Mouse (Mus musculus) heart, embryonic 11.5 days (tissue): Measurements from ENCODE around the gene Smarca2. TPM values are rescaled to one million over a fixed set of nuclear protein-coding genes. Genes with fewer than 3 reads are reported as not detected.
A peak's percentile ranks its signal among the peaks of the same experiment; 100 is the strongest.

Source experiments
- ATAC-seq: fragments of 200-750 bp; cut with Nextera tagmentation; replicated peaks from 2 replicates; pipeline ENCODE4 v1.8.0; 2017; ENCODE audit warnings: moderate library complexity; ENCODE audit not compliant: insufficient number of reproducible peaks, low FRiP score, low TSS enrichment
- H3K27ac ChIP-seq: fragments of 300-500 bp; sonication (generic); 2 replicates; pipeline ENCODE4 v1.5.1; 2014; ENCODE audit warnings: mild to moderate bottlenecking, low read depth, low read length
- H3K27me3 ChIP-seq: fragments of 300-500 bp; sonication (generic); 2 replicates; pipeline ENCODE4 v1.6.1; 2014; ENCODE audit warnings: mild to moderate bottlenecking, low read length, mixed read lengths; ENCODE audit not compliant: control insufficient read depth, insufficient read depth
- H3K36me3 ChIP-seq: fragments of 300-500 bp; sonication (generic); 2 replicates; pipeline ENCODE4 v1.6.1; 2014; ENCODE audit warnings: mild to moderate bottlenecking, low read length, moderate library complexity, mixed read lengths; ENCODE audit not compliant: control insufficient read depth, insufficient read depth
- H3K4me1 ChIP-seq: fragments of 300-500 bp; sonication (generic); 2 replicates; pipeline ENCODE4 v1.6.1; 2014; ENCODE audit warnings: low read length; ENCODE audit not compliant: control insufficient read depth, insufficient read depth
- H3K4me2 ChIP-seq: fragments of 300-500 bp; sonication (generic); 2 replicates; pipeline ENCODE4 v1.6.1; 2014; ENCODE audit warnings: mild to moderate bottlenecking, moderate library complexity
- H3K4me3 ChIP-seq: fragments of 300-500 bp; sonication (generic); 2 replicates; pipeline ENCODE4 v1.5.1; 2014; ENCODE audit warnings: low read depth, low read length
- H3K9ac ChIP-seq: fragments of 300-500 bp; sonication (generic); 2 replicates; pipeline ENCODE4 v1.6.1; 2014; ENCODE audit warnings: mild to moderate bottlenecking, low read depth, low read length, moderate library complexity
- H3K9me3 ChIP-seq: fragments of 300-500 bp; sonication (generic); replicated peaks from 2 replicates; pipeline ENCODE4 v1.6.1; 2016; ENCODE audit warnings: low read length; ENCODE audit not compliant: control insufficient read depth
- WGBS: fragments of 180-500 bp; shearing (Covaris S2); extraction: QIAGEN DNeasy Blood & Tissue Kit; methylation state at CpG from one replicate; pipeline ENCODE4 v1.1.7; 2014; ENCODE audit not compliant: insufficient replicate concordance; 5-methylcytosine and 5-hydroxymethylcytosine counted together
- polyA plus RNA-seq: library from polyadenylated mRNA; unstranded; fragments of >200 nt; fragmentation: Nextera tagmentation; extraction: Ambion mirVana; gene quantifications from 2 replicates; pipeline ENCODE4 v1.2.1, GENCODE M21; 2014

Smarca2 gene
- polyA plus RNA-seq, 1 experiment from 2014 or later: 26.6 TPM

DNA sequence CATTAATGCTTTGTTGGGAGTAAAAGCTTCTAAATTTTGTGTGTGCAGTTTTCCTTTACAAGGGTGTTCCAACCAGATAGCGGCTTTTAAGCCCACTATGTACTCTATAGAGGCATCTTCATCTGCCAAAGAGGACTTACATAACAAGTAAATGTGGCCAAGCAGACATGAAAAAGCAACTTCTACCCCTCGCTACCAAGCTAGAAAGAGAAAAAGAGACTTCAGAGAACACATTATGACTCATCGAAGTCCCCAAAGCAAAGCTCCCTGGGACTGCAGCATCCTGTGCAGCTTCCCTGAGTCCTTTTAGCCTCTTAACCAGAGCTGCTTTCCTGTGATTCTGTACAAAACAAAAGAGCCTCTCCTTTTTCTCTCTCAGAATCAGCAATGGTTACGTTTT, 3.4 kb upstream of the Smarca2 start:
- ATAC-seq: no peak
- WGBS: 59% methylated on average over 4 of the region's 4 CpGs
- Histone ChIP-seq H3K4me3 (no peak overlapping the region), H3K4me2 (no peak overlapping the region), H3K4me1 (no peaks in the 10 kb centered on the region), H3K27me3 (no peaks in the 10 kb centered on the region), H3K9me3 (no peaks in the 10 kb centered on the region), H3K9ac (no peak overlapping the region), H3K27ac (no peak overlapping the region), H3K36me3 (no peaks in the 10 kb centered on the region)

DNA sequence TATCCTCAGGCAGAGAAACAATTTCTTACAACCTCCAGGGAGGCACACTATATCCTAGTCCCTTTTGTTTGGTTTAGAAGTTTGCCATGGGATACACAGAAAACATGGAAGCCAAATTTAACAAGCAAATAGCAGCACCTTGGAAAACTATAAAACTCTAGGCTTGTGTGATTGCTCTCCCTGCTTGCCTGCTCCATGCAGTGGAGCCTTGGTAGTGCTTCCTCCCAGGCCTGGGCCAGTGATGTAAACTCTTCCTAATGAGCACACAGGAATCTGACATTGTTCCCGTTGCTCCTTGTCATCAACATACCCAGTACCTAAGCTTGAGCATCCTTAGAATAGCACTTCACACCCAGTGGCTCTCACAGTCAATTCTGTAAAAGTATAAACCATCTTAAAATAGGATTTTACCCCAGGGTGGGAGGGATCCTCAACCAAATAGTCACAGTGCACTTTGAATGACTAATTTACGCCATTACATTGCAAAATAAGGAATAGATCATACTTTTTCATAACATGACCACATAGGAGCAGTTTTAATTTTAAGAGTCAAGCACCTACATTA, 1.5 kb upstream of the Smarca2 start:
- H3K27ac ChIP-seq: no peak overlapping the region
- no peak for ATAC-seq

DNA sequence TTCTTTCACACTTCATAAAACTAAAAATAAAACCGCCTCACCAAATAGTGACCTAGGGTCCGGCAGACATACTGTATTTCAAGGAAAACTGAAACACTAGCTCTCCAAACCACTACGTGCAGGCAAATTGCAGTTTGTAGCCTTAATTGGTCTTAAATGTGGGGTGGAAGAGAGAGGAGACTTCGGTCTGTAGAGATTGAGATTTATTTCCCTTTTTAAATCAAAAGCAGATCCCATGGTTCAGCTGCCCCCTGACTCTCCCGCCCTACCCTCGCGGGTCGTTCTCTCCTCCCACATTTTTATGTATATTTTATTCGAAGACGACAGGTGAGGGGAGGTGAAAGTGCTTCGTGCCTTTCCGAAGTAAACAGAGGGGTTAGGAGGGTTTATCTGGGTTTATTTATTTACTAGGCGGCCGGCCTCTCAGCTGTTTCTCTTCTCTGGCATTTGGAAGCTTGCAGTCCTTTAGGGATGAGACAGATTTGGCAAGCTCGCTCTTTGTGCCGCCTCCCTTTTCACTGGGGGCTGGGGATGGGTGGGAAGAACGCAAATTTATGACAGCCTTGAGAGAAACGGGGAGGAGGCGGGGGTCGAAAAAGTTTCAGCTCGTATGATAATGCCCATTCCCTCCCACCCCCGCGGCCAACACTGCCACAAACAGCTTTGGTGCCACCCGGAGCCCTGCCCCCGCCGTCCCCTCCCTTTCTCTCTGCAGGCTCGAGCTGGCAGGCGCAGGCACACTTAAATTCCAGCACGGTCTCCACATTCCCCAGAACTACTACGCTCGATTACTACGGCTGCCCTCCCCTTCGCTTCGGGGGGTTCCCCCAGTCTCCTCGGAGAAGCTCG, 720 bp upstream of the Smarca2 start:
- Histone ChIP-seq H3K4me1 (no peaks in the 10 kb centered on the region; the same call in 1 of the 2 replicates), H3K9me3 (no peaks in the 10 kb centered on the region), H3K4me3 (peak overlapping the region; percentile 76), H3K36me3 (no peaks in the 10 kb centered on the region), H3K4me2 (peak overlapping the region; percentile 99), H3K27ac (peak overlapping the region; percentile 94), H3K9ac (peak overlapping the region; percentile 74), H3K27me3 (no peaks in the 10 kb centered on the region)
- ATAC-seq: peak; percentile 55
- 2% methylated on average over 36 of the region's 36 CpGs for WGBS

More for the DNA sequence above, 1.5 kb upstream of the Smarca2 start:
- Histone ChIP-seq H3K9ac (no peak overlapping the region), H3K27me3 (no peaks in the 10 kb centered on the region), H3K4me1 (no peaks in the 10 kb centered on the region; the same call in 1 of the 2 replicates), H3K4me2 (peak overlapping the region; percentile 99), H3K4me3 (no peak overlapping the region), H3K9me3 (no peaks in the 10 kb centered on the region), H3K36me3 (no peaks in the 10 kb centered on the region)
- 53% methylated on average over 2 of the region's 2 CpGs for WGBS

DNA sequence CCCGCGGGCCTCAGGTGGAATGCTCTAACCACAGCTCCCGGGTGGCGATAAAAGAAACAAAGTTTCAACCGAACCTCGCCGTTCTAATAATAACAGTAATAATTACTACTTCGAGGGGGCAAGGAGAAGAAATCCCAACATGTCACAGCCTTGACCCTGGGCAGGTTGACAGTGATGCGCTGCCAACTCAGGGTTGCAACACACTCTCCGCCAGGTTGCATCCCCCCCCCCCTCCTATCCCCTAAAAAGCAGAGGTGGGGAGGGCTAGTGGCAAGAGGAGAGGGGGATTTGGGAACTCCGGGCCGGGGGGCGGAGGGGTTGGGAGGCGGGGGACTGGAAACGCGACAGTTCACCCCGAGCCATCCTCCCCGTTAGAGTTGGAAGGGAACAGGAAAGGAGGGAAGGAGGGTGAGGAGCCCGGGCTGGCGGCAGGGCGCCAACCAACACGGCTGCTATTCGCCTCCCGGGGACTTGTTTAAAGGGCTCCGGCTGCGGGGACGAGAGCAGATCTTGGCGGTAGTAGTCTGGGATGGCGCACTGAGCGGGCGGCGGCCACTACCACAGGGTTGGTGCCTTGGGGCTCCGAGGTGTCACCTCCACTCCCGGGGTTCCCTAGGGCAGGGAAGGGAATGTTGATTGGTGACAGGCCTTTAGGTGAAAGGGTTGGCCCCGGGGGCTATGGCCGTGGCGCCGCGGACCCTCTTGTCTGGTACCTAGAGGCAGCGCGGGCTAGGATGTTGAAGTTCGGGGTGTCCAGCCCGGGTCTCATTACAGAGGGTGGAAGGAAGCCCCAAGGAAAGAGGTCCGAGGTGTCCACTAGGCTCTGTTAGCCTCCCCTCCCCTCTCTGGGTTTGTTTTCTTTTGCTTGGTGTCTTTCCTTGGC, 829 bp downstream of the Smarca2 start:
- Histone ChIP-seq H3K36me3 (no peaks in the 10 kb centered on the region), H3K9ac (peak overlapping the region; percentile 72), H3K27ac (peak overlapping the region; percentile 10; the same call in 1 of the 2 replicates), H3K4me1 (no peaks in the 10 kb centered on the region; the same call in 1 of the 2 replicates), H3K4me3 (peak overlapping the region; percentile 76), H3K27me3 (no peaks in the 10 kb centered on the region), H3K4me2 (peak overlapping the region; percentile 99), H3K9me3 (no peaks in the 10 kb centered on the region)
- ATAC-seq: no peak; the same call in 1 of the 2 replicates
- under 1% methylated on average over 44 of the region's 44 CpGs for WGBS

DNA sequence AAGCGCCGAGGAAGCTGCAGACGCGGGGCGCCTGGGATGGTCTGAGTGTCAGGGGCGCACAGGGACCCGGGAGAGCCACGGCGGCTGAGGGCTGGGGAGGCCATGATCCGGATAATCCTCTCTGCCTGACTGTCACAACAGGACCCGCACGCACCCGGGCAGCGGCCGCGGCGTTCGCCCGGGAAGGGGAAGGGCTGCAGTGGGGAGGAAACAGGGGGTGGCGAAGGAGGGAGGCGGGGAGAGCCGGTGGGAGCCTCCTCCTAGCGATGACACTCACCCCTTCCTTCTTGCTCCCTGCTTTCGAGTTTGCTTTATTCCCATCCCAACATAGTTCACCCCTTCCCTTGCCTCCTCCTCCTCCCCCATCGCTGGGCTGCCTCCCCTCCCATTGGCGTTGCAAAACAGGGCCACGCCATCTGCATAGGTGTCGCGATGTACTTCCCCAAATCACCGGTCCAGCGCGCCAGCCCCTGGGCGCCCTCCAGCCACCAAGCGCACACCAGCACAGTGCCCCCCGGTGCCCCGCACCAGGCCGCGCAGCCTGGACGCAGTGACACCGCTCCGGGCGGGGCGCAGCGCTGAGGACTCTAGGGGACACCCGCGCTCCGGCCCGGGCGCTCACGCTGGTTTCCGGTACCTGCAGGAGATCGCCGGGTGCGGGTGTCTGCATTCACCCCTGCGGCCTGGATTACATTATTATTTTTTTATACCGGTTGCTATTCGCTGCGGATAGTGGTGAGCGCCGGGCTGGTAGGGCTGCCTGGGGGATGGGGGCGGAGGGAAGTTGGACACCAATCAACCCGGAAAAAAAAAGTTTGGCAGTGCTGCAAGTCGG, 1.7 kb downstream of the Smarca2 start:
- H3K4me1 ChIP-seq: no peaks in the 10 kb centered on the region; the same call in 1 of the 2 replicates
- ATAC-seq: peak; percentile 51
- peak overlapping the region; percentile 76 for H3K4me3 ChIP-seq
- peak overlapping the region; percentile 99 for H3K4me2 ChIP-seq
- peak overlapping the region; percentile 72 for H3K9ac ChIP-seq
- H3K36me3 ChIP-seq: no peaks in the 10 kb centered on the region
- H3K27me3 ChIP-seq: no peaks in the 10 kb centered on the region
- WGBS: under 1% methylated on average over 52 of the region's 63 CpGs
- H3K27ac ChIP-seq: no peak overlapping the region
- H3K9me3 ChIP-seq: no peaks in the 10 kb centered on the region

DNA sequence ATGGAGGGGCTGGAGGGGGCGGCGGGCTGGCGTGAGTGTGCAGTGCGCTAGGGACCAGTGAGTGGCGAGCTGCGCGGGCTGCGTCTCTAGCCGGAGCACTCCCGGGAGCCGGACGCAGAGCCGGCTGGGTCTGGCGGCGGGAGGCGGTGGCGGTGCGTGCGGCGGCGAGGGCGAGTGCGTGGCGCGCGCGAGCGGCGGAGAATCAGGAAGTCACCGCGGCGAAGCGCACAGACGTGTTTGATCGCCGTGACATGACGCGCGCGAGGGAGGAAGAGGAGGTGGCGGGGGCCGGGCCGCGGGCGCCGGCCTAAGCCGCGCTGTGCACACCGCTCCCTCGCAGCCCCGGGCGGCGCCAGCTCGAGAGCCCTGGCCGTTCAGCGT, 2.3 kb downstream of the Smarca2 start:
- Histone ChIP-seq H3K27me3 (no peaks in the 10 kb centered on the region), H3K9ac (peak overlapping the region; percentile 72), H3K4me1 (no peaks in the 10 kb centered on the region; the same call in 1 of the 2 replicates), H3K27ac (no peak overlapping the region), H3K4me3 (peak overlapping the region; percentile 76), H3K4me2 (peak overlapping the region; percentile 99), H3K9me3 (no peaks in the 10 kb centered on the region), H3K36me3 (no peaks in the 10 kb centered on the region)
- peak; percentile 11; the same call in 1 of the 2 replicates for ATAC-seq
- WGBS: 0% methylated on average over 40 of the region's 56 CpGs

DNA sequence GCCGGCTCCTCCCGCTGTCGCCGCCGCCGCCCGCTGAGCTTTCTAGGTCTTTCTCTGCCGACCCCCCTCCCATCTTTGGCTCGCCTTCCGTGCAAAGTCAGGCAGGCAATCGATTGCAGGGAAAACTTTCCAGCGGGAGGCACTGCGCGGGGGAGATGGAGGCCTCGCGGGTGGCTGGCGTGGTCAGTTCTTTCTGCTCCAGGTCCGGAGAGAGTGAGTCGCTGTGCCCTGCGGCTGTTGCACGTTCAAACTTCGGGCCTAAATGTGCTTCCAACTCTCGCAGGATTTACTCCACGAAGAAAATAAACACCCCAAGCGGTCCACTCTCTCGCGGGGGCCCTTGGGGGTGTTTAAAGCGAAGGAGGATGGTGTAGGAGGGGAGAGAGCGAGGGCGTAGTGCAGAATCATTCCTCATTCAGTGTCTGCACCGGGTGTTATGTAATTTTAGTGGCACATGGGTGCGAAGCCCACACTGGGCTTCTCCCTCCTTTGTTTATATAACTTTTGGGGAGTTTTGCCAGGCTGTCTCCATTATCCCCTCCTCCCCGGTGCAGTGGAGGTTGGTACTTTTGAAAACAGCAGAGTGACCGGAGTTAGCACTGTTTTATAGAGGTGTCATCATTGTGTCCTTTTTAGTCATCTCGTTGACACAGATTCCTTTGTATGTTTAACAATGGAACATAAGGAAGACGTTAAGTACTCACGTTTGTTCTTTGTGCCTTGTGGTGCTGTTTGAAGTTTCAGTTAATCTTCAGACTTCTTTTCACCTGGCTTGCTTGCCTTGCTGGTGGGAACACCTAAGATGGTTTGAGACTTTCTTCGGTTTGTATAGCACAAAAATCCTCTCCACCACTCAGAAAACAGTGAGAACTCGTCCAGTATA, 2.9 kb downstream of the Smarca2 start:
- Histone ChIP-seq H3K9me3 (no peaks in the 10 kb centered on the region), H3K4me3 (peak overlapping the region; percentile 76), H3K27me3 (no peaks in the 10 kb centered on the region), H3K4me1 (peaks cover under 1% of the 10 kb centered on the region; the same call in 1 of the 2 replicates), H3K36me3 (no peaks in the 10 kb centered on the region), H3K27ac (no peak overlapping the region), H3K9ac (peak overlapping the region; percentile 72), H3K4me2 (peak overlapping the region; percentile 99)
- WGBS: 1% methylated on average over 39 of the region's 39 CpGs
- no peak for ATAC-seq
